Mouse (Mus musculus) midbrain, embryonic 12.5 days (tissue): ENCODE measurements around the gene Vash1. TPM values are rescaled to one million over a fixed set of nuclear protein-coding genes. Genes with fewer than 3 reads are reported as not detected.

Experiments
- ATAC-seq: fragments of 200-750 bp; cut with Nextera tagmentation; 2 replicates; pipeline ENCODE4 v1.8.0; 2017; ENCODE audit warnings: low read depth, moderate TSS enrichment, moderate library complexity; ENCODE audit not compliant: low FRiP score
- H3K27ac ChIP-seq: fragments of 300-500 bp; sonication (generic); replicated peaks from 2 replicates; pipeline ENCODE4 v1.5.1; 2016; ENCODE audit warnings: mild to moderate bottlenecking
- H3K27me3 ChIP-seq: fragments of 300-500 bp; sonication (generic); 2 replicates; pipeline ENCODE4 v1.6.1; 2016; ENCODE audit warnings: mild to moderate bottlenecking
- H3K36me3 ChIP-seq: fragments of 300-500 bp; sonication (generic); 2 replicates; pipeline ENCODE4 v1.6.1; 2016
- H3K4me1 ChIP-seq: fragments of 300-500 bp; sonication (generic); 2 replicates; pipeline ENCODE4 v1.6.1; 2016
- H3K4me2 ChIP-seq: fragments of 300-500 bp; sonication (generic); replicated peaks from 2 replicates; pipeline ENCODE4 v1.6.1; 2016; ENCODE audit warnings: mild to moderate bottlenecking, moderate library complexity
- H3K4me3 ChIP-seq: fragments of 300-500 bp; sonication (generic); 2 replicates; pipeline ENCODE4 v1.5.1; 2016; ENCODE audit warnings: mild to moderate bottlenecking
- H3K9ac ChIP-seq: fragments of 300-500 bp; sonication (generic); replicated peaks from 2 replicates; pipeline ENCODE4 v1.6.1; 2016; ENCODE audit warnings: mild to moderate bottlenecking, moderate library complexity
- H3K9me3 ChIP-seq: fragments of 300-500 bp; sonication (generic); 2 replicates; pipeline ENCODE4 v1.6.1; 2016; ENCODE audit warnings: mild to moderate bottlenecking
- WGBS: fragments of 180-500 bp; shearing (Covaris S2); methylation state at CpG from one replicate; pipeline ENCODE4 v1.1.7; 2016; 5-methylcytosine and 5-hydroxymethylcytosine counted together
- polyA plus RNA-seq: library from polyadenylated mRNA; unstranded; fragments of >200 nt; fragmentation: Nextera tagmentation; extraction: Ambion mirVana; gene quantifications from 2 replicates; pipeline ENCODE4 v1.2.1, GENCODE M21; 2016

The Vash1 gene
- polyA plus RNA-seq, 1 experiment from 2014 or later: 36.3 TPM

DNA sequence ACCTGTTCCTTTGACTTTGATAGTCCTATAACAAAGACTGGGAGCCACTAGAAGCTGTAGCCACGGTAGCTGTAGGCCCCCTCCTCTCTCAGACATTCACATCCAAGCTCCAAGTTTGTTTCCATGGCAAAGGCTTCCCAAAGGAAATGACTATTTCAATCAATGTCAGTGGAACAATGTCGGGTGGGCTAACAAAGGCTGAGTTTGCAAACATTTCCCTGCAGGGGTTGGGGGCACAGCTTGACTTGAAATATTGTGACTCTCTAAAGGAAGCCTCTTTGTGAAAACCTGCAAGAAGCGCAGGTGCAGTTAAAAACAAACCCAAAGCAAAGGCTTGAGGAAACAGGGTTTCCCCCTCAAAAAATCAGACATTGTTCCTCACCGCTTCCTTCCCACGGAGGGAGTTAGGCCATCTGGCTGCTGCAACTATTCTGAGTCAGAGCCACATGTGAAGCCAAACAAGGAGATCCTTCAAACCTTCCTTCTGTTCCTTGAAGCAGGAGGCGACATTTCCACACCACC is 19.0 kb upstream of the Vash1 start:
- Histone ChIP-seq H3K4me1 (peaks cover 10% of the 10 kb centered on the region), H3K36me3 (no peaks in the 10 kb centered on the region), H3K9me3 (no peaks in the 10 kb centered on the region), H3K9ac (no peak overlapping the region), H3K27ac (peak overlapping the region; percentile 73), H3K4me2 (0 out of 2 replicates have a peak overlapping the region, but pooled peaks have one; percentile 14), H3K27me3 (no peaks in the 10 kb centered on the region), H3K4me3 (no peak overlapping the region)
- peak; percentile 60; the same call in 1 of the 2 replicates for ATAC-seq
- 16% methylated on average over 6 of the region's 6 CpGs for WGBS

DNA sequence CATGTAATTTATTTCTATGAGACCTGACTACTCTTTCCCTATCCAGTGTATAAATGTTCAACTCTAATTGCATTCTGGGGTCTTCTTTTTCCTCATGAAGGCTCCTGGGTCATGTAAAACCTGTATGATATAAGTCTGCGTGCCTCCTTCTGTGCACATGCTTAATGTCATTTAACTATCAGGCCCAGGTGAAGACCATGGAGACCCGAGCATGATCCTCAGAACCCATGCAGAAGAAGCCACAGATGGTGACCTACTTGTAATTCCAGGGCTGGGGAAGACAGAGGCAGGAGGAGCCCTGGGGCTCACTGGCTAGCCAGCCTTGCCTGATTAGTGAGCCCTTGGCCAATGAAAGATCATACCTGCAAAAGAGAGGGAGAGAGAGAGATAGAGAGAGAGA is 18.0 kb upstream of the Vash1 start:
- ATAC-seq: no peak
- 81% methylated on average over 2 of the region's 2 CpGs for WGBS
- H3K9me3 ChIP-seq: no peaks in the 10 kb centered on the region
- no peak overlapping the region for H3K4me3 ChIP-seq
- peaks cover 10% of the 10 kb centered on the region for H3K4me1 ChIP-seq
- H3K9ac ChIP-seq: no peak overlapping the region
- H3K27ac ChIP-seq: no peak overlapping the region
- H3K4me2 ChIP-seq: no peak overlapping the region
- no peaks in the 10 kb centered on the region for H3K27me3 ChIP-seq
- H3K36me3 ChIP-seq: no peaks in the 10 kb centered on the region

DNA sequence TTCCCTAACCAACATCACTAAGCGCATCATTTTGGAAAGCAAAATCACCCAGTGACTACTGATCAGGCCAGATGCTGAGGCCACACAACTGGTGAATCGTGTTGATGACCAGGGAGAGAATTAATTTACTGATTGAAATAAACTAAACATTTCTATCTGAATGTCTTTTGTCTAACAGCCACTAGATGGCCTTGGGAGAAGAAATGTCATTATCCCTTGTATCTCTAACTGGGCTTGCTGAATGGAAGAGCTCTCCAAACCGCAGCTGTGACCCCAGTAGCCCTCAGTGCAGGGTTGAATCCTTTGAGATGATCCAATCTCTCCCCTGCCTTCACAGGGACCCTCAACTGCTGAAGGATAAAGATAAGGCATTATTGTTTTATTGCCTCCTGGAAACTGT is 12.8 kb upstream of the Vash1 start:
- Histone ChIP-seq H3K4me2 (no peak overlapping the region), H3K9me3 (no peaks in the 10 kb centered on the region), H3K36me3 (no peaks in the 10 kb centered on the region), H3K4me3 (no peak overlapping the region), H3K27ac (no peak overlapping the region), H3K9ac (no peak overlapping the region), H3K27me3 (no peaks in the 10 kb centered on the region), H3K4me1 (no peaks in the 10 kb centered on the region)
- 69% methylated on average over 3 of the region's 3 CpGs for WGBS
- ATAC-seq: no peak

DNA sequence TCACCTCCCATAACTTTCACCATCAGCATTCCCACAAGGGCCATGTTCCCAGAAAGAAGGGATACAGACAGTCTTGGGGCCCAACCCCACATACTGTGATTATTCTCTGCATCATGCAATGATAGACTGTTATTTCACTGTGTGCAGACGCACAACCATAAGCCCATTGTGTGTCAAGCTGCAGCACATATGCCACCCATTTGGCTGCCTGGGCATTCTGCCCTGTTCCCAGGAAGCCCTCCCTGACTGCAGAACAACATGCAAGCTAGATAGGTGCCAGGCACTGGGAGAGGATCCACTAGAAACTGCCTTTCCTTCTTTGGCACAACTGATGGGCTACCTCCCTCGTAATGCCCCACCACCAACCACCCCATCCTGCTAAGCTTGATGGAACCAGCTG is 10.1 kb upstream of the Vash1 start:
- Histone ChIP-seq H3K4me1 (no peaks in the 10 kb centered on the region), H3K36me3 (no peaks in the 10 kb centered on the region), H3K27me3 (no peaks in the 10 kb centered on the region), H3K4me3 (no peak overlapping the region), H3K9me3 (no peaks in the 10 kb centered on the region), H3K4me2 (no peak overlapping the region), H3K27ac (no peak overlapping the region), H3K9ac (no peak overlapping the region)
- no peak for ATAC-seq
- WGBS: 92% methylated on average over 2 of the region's 2 CpGs

DNA sequence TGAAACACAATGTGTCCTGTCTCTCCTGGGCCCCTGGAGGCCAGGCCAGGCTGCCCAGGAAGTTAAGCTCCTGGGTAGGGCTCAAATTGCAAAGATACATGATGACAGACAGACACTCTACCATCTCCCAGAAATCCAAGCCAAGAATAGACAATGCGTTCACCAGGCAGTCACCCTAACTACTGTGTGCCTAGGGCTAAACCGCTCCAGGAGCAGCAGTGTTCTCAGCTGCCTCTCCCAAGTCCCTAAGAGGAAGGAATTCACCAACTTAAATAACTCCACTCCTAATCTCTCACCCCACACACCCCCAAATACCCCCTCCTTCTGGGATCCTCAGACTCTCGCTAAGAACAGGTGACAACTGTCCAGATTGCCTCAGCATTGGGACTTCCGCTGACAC is 6.4 kb upstream of the Vash1 start:
- H3K9me3 ChIP-seq: no peaks in the 10 kb centered on the region
- H3K4me1 ChIP-seq: no peaks in the 10 kb centered on the region
- no peak for ATAC-seq
- H3K27ac ChIP-seq: no peak overlapping the region
- 80% methylated on average over 4 of the region's 4 CpGs for WGBS
- H3K36me3 ChIP-seq: no peaks in the 10 kb centered on the region
- no peak overlapping the region for H3K9ac ChIP-seq
- no peak overlapping the region for H3K4me2 ChIP-seq
- H3K4me3 ChIP-seq: no peak overlapping the region
- H3K27me3 ChIP-seq: peaks cover 5% of the 10 kb centered on the region; the same call in 1 of the 2 replicates

DNA sequence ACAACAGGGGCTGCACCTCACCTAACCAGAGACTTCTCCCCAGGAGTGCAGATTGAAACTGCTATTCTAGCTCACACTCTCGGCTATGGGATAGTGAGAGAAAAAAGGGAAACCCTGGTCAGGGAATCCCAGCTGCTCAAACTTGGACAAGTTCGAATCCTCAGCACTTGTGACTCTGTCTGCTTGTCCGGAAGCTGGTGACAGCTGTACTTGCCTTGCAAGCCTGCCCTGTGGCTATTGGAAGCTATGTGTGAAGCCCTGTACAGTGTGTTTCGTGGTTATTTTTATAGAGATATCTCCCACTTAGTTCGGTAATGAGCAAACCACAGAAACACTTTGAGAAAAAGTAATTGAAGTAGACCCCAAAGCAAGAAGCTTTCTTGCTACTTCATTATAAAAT is 6.0 kb upstream of the Vash1 start:
- Histone ChIP-seq H3K27ac (no peak overlapping the region), H3K27me3 (peaks cover 9% of the 10 kb centered on the region), H3K4me2 (no peak overlapping the region), H3K4me3 (no peak overlapping the region), H3K36me3 (no peaks in the 10 kb centered on the region), H3K9ac (no peak overlapping the region), H3K9me3 (no peaks in the 10 kb centered on the region), H3K4me1 (no peaks in the 10 kb centered on the region)
- no peak for ATAC-seq
- 81% methylated on average over 5 of the region's 5 CpGs for WGBS

DNA sequence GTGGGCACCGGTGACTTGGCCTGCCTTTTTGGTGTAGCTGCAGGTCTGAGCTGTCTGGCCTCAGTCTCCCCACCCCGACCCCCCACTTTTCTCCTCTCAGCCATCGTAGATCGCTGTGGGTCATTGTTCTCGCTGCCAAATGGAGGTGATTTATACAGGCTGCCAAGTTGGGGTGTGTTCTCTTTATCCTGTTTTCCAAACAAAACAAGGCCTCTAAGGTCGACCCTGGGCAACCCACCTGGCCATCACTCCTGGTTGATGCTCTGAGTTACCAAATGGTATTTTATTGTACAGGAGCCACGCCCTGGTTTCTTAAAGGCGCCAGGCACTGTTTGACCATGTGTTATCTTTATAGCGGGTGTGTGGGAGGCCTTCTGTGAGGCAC is 1.0 kb downstream of the Vash1 start:
- H3K4me1 ChIP-seq: peaks cover 38% of the 10 kb centered on the region
- H3K4me3 ChIP-seq: peak overlapping the region; percentile 94
- WGBS: 4% methylated on average over 9 of the region's 9 CpGs
- H3K27me3 ChIP-seq: peaks cover 13% of the 10 kb centered on the region
- no peaks in the 10 kb centered on the region for H3K9me3 ChIP-seq
- H3K9ac ChIP-seq: peak overlapping the region; percentile 97
- peak overlapping the region; percentile 86 for H3K4me2 ChIP-seq
- ATAC-seq: 0 out of 2 replicates have a peak, but pooled peaks have one; percentile 4
- peaks cover 15% of the 10 kb centered on the region for H3K36me3 ChIP-seq
- H3K27ac ChIP-seq: peak overlapping the region; percentile 97

DNA sequence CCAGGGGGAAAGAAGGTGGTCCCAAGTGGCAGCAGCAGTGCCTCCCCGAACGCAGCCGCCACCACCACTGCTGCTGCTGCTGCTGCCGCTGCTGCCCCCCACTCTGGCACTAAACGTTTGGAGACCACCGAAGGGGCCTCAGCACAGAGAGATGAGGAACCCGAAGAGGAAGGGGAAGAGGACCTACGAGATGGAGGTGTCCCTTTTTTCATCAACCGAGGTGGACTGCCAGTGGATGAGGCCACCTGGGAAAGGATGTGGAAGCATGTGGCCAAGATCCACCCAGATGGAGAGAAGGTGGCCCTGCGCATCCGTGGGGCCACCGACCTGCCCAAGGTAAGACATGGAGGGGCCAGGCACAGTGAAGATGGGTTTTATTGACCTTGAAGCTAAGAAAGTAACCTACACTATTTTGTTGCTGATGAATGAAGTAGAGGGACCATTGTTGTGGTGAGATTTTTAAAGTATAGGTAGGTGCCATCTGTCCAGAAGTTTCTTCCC is 1.5 kb downstream of the Vash1 start:
- H3K4me1 ChIP-seq: peaks cover 38% of the 10 kb centered on the region
- ATAC-seq: no peak
- peaks cover 16% of the 10 kb centered on the region for H3K36me3 ChIP-seq
- H3K9ac ChIP-seq: peak overlapping the region; percentile 97
- H3K27ac ChIP-seq: peak overlapping the region; percentile 97
- no peaks in the 10 kb centered on the region for H3K9me3 ChIP-seq
- H3K27me3 ChIP-seq: peaks cover 13% of the 10 kb centered on the region
- WGBS: 30% methylated on average over 12 of the region's 12 CpGs
- peak overlapping the region; percentile 86 for H3K4me2 ChIP-seq
- H3K4me3 ChIP-seq: peak overlapping the region; percentile 94

DNA sequence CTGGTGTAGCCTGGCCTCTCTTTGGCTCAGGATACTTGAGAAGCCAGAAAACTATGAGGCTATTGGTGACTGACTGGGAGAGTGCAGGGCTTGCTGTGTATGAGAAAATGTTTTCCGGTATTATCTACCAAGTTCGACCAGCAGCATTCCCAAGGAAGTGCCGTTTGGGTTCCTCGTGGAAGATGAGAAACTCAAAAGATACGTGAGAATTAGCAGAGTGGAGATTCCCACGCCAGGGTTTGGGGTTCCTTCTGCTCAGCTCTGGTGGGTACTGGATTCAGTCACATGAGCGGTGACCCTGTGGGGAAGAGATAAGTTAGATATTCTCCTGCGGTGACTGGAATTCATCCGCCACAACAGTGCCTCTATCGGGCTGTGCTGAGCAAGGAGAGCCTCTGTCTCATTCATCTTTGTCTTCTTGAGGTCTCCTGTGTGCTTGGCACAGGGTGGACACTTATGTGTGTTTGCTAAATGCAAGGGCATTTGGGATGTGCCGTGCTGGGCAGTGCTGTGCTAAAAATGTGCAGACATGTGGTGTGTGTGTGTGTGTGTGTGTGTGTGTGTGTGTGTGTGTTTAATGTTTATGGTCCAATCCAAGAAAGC is 2.2 kb downstream of the Vash1 start:
- no peak for ATAC-seq
- peaks cover 21% of the 10 kb centered on the region for H3K36me3 ChIP-seq
- peak overlapping the region; percentile 94 for H3K4me3 ChIP-seq
- peaks cover 13% of the 10 kb centered on the region for H3K27me3 ChIP-seq
- peak overlapping the region; percentile 86 for H3K4me2 ChIP-seq
- H3K9me3 ChIP-seq: no peaks in the 10 kb centered on the region
- WGBS: 49% methylated on average over 11 of the region's 11 CpGs
- peak overlapping the region; percentile 97 for H3K9ac ChIP-seq
- peaks cover 38% of the 10 kb centered on the region for H3K4me1 ChIP-seq
- peak overlapping the region; percentile 97 for H3K27ac ChIP-seq

DNA sequence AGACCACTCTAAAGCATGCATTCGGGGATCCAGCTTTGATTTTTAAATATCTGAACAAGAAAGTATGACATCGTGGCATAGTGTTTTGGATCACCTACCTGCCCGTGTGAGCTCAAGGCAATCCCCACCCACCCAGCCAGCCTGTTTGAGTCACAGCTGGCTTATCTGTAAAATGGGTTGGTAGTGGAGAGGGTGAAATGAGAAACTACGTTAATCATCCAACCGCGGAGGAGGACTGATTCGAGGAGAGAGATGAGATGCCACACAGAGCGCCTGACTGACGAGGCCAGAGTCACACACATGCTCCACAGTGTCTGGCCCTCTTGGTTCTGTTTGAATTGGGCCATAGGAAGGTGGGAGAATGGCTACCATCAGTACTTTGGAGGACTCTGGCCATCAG is 3.1 kb downstream of the Vash1 start:
- Histone ChIP-seq H3K4me3 (peak overlapping the region; percentile 2; the same call in 1 of the 2 replicates), H3K4me1 (peaks cover 38% of the 10 kb centered on the region), H3K27me3 (peaks cover 12% of the 10 kb centered on the region), H3K4me2 (peak overlapping the region; percentile 86), H3K9ac (no peak overlapping the region), H3K27ac (no peak overlapping the region), H3K36me3 (peaks cover 30% of the 10 kb centered on the region), H3K9me3 (no peaks in the 10 kb centered on the region)
- WGBS: 88% methylated on average over 9 of the region's 9 CpGs
- no peak for ATAC-seq

DNA sequence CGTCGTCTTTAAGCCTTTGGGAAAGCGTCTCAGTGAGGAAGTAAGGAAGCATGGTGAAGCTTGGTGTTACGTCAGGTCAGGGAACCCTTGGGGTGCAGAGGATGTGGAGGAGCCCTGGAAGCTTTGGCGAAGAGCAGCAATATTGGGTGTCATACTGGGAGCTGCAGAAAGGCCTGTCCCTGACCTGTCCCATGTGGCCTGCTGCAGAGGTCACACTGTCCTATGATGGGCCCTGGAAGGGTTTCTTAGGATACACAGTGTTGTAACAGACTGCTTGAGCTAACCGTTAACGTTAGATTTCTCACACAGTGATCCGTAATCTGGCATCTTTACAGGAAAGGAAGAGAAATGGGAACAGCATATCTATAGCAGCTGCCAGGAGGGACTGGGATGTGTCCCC is 3.7 kb downstream of the Vash1 start:
- Histone ChIP-seq H3K9me3 (no peaks in the 10 kb centered on the region), H3K27ac (no peak overlapping the region), H3K36me3 (peaks cover 36% of the 10 kb centered on the region), H3K9ac (no peak overlapping the region), H3K4me3 (0 out of 2 replicates have a peak overlapping the region, but pooled peaks have one; percentile 0), H3K4me1 (peaks cover 38% of the 10 kb centered on the region), H3K4me2 (peak overlapping the region; percentile 86), H3K27me3 (peaks cover 7% of the 10 kb centered on the region)
- ATAC-seq: no peak
- 86% methylated on average over 8 of the region's 8 CpGs for WGBS

DNA sequence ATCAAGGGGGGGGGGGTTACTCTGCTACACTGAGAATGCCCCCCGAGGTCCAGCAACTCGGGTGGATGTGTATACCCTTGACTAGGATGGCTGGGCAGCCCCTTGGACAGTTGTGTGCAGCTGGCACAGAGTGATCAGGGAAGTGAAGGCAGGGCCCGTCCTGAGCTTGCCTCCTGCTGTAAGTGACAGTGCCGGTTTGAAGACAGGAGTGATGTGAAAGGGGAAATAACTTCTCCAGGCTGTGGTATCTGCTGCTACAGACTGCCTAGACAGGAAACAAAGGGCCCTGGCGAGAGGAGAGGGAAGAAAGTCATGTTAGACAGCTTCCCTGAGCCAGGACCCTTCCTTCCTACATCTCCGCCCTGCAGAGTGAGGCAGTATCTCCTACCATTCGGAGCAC is 5.2 kb downstream of the Vash1 start:
- no peaks in the 10 kb centered on the region for H3K27me3 ChIP-seq
- no peak overlapping the region for H3K4me2 ChIP-seq
- WGBS: 88% methylated on average over 7 of the region's 7 CpGs
- H3K4me3 ChIP-seq: no peak overlapping the region
- H3K36me3 ChIP-seq: peaks cover 50% of the 10 kb centered on the region
- no peak overlapping the region for H3K9ac ChIP-seq
- H3K9me3 ChIP-seq: no peaks in the 10 kb centered on the region
- peaks cover 38% of the 10 kb centered on the region for H3K4me1 ChIP-seq
- ATAC-seq: no peak
- no peak overlapping the region for H3K27ac ChIP-seq
